Mouse (Mus musculus): Measurements from ENCODE around the gene Gm9918.

GRCm38 (mm10) chr15:102243229-102244190 is 26.9 kb upstream of the Gm9918 start:
- TF ChIP-seq CTCF (IDR thresholded peaks at IDR 0.05; ENCODE audit: extremely low read depth, insufficient read depth, insufficient read length, insufficient replicate concordance) (no peak), POLR2A (IDR thresholded peaks at IDR 0.05; ENCODE audit: low read depth, low read length) (no peak)
